Mouse (Mus musculus) liver, adult (tissue): ENCODE measurements at regions not wholly inside any gene's neighbourhood (a gene's known extent, or its start where the extent isn't known, plus 50 kb on each side); places are given as distances from the start of the nearest gene placed in this dataset.

Experiments used
- GATA4 ChIP-seq: IDR thresholded peaks from 2 replicates; pipeline ENCODE4 v1.6.1; 2014; ENCODE audit warnings: mild to moderate bottlenecking, low read length; ENCODE audit not compliant: insufficient replicate concordance

DNA sequence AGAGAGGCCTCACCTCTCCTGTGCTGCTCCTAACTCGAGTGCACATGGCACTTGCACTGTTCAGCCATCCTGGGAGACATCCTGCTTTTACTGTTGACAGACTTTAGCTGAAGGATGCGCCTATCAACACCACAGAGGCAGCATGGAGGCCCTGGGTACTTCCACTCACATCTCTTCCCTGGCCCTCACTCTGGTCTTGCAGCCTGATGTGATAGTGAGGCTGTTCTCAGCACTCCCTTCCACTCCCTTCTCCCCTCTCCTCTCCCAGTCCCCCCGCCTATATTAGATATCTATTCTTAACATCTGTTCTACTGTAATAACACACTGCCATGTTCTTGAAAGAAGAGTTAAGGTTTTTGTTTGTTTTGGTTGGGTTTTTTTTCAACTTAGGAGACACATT lies 50.2 kb upstream of the Bod1 start:
- TF ChIP-seq GATA4, result no peak

DNA sequence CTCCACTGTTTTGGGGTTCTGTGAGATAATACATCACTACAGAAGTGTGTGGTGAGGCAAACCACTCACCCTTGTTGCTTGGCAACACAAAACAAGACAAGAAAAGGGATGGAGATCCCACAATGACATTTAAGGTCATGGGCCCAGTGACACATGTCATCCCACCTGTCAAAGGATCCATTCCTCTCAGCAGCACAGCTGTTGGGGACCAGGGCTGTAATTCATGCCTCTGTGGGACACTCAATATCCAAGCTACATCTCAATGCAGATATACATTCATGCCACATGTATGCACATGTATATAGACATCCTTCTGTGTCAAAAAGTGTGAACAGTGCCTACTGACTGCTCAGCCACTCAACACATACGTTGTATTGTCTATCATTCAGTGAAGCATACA lies 52.8 kb upstream of the Bod1 start:
- TF ChIP-seq GATA4, result no peak

DNA sequence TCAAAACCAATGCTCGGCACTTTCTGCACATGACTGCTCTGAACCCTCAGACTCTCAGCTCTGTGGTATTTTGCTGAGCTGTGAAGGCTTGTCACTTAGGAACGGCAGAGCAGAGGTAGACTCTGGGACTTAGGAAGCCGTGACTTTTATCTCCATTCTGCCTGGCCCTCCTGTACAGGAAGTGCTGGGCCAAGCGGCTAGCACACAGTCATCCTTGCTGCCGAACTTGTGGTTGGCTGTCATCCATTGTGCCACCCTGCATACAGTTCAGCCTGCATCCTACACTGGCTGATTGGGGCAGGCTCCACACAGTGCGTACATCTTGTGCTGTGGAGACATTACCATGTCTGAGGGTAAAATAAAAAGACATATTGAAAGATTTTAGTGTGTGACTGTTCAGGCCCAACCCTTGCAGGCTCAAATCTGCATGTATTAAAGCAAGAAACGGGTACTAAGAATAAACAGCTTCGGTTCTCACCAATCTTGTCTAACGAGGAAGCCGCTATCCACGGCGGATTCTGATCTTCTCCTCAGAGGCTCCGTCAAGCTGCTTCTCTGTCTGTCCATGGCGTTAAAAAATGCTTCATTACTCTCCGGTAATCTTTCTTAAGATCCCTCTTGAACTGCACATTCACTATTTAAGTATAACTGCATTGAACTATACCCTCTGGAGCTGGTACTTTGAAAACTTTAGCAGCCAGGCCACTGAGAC lies 54.4 kb upstream of the Bod1 start:
- no peak for TF ChIP-seq GATA4

DNA sequence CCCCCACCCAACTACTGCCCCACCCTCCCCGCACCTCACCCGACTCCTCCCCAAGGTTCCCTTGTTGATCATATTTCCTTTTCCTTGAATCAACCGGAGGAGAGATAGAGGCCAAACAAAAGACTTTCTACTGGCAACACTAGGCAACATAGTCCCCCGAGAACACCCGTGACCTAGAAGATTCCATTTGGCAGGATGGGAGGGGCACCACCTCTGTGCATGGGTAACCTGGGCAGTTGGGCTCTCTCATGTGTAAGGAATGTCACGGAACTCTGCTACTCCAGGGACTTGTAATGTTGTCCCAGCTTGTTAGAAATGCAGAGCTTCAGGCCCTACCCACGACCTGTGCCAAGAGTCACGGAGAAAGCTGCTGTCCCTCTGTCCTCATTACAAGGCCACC lies 55.6 kb upstream of the Bod1 start:
- TF ChIP-seq GATA4, result no peak

DNA sequence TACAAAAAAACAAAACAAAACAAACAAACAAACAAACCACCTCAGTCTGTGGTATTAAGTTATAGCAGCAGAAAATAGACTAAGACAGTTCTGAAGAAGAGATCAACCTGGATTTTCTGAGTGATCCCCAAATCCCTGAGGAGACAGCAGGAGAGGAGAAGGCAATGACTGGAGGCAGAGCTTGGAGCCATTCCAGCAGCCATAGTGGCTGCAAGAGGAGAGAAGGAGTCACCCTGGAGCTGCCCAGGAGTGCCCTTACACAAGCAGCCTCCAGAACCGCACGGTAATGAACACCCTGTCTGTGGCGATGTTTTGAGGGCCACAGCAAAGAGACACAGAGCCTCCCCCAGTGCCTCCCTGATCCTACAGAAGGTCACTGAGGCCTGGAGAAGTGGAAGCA lies 58.0 kb upstream of the Bod1 start:
- no peak for TF ChIP-seq GATA4

DNA sequence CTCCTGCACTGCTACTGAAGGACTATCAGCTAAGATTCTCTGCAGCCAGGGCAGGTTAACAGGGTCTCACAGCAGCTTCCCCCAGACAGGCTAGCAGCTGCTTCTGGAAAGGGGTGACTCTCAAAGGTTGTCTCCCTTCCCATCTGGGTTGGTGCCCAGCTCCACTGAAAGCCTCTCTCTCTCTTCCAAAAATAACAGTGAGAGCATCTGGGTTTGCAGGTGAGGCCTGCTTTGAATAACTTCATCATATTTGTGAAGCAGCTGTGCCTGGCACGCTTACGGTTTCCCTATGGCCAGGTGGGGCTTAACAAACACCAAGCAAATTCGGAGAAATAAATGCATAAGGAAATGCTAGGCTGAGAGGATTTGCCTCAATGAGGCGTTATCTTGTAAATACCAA lies 58.5 kb upstream of the Bod1 start:
- no peak for TF ChIP-seq GATA4

DNA sequence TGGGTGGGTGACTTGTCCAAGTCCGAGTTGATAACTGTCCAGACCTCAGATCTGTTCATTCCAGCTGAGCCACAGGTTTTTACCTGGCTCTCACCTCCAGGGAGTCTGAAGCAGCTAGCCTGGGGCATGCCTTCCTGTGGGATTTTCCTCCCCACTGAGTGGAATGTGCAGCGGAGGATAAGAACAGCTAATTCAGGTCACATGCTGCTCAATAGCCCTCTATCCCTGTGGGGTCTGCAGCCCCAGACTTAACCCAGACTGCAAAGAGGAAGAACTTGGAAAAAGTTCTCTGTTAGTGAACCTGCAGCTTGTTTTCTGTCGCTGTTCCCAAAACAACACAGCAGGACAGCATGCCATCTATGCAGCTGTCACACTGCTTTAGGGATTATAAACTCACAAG lies 59.0 kb upstream of the Bod1 start:
- no peak for TF ChIP-seq GATA4

DNA sequence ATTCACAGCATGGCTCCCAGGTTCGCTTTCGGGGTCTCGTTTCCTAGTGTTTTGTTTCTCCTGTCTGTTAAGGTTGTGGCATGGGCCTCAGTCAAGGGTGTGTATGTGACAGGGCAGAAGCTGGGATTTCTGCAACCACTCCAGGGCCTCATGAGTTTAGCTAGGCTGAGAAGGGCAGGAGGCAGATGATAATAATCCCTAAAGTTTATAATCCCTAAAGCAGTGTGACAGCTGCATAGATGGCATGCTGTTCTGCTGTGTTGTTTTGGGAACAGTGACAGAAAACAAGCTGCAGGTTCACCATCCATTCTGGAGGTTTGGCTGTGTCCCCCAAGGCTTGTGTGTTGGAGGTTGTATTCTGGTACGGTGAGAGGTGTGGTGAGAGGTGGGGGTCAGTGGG lies 59.8 kb upstream of the Bod1 start:
- TF ChIP-seq GATA4, result no peak

DNA sequence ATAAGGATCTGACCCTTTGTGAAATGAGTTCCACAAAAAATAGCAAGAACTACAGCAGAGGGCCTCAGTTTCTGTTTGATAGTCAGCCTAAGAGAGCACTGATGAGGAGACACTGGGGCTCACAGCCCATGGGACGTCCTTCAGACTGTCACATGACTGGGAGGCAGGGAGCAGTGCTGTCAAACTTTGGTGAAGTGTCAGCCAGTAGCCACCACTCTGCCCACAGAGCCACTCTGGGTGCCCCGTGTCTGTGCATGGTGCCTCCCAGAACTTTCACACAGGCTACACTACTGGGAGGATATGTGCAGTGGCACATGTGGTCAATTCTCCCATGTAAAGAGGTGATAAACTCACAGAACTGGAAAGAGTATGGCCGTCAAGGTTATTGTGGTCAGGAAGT lies 60.7 kb upstream of the Bod1 start:
- TF ChIP-seq GATA4, result no peak

DNA sequence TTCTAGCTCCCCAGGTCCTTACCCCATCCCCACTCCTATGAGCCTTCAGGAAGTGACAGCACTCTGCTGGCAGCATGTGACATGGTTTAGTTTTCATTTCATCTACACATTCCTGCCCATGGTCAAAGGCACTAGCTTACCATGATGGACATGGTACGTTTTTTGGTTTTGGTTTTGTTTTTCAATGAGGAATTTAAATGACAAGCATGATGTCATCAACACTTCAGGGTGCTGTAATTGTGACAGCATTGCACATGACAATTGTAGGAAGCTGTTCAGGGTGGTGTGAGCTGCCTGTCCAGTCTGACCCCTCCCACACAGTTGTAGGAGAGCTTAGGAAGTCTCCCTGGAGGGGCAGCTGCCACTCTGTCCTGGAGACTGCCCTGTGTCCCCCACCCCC lies 61.3 kb upstream of the Bod1 start:
- no peak for TF ChIP-seq GATA4

DNA sequence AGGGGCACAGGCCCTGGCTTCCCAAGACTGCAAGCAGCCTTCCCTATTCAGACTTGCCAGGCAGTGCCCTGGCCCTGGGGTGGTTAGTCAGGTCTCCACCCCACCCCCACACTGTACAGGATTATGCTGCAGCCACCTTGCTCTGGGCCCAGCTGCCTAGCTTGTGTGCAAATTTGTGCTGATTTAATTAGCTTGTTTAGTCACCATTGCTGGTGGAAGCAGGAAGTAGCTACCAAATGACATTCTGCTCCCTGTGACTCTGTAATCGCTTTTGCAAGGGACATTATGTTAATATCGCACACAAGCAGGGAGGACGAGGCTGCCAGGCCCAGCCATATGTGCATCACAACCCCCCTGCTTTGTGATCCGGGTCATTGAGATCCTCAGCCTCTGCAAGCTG lies 62.4 kb upstream of the Bod1 start:
- no peak for TF ChIP-seq GATA4

DNA sequence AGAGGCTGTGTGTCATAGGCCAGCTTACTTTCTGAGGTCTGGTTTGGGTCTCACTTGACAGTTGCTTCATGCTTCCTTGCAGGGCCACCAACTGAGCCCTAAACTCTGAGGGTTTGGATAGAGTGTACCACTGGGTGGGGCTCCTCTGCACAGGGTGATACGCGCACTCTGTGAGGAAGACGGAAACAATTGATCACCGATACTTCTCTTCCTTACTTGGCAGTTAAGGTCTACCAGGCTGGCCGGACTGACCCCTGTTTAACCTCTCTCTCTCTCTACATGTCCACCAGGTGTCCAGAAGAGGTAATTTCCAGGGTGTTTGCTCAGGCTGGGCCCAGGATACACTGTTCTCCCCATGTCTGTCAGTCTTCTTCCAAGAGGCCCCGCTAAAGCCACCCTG lies 63.6 kb upstream of the Bod1 start:
- no peak for TF ChIP-seq GATA4

DNA sequence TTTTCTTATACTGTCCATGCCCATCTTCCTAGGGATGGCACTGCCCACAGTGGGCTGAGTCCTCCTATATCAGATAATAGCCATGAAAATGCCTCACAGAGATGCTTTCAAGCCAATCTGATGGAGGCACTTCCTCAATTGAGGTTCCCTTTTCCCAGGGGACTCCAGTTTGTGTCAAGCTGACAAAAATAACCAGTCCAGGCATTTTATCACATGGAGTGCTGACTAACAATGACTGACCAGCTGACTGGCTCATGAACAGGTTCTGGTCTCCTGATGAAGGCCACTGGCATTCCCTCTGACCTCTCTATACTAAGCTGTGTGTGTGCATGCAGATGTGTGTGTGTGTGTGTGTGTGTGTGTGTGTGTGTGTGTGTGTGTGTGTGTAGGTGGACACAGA lies 64.4 kb upstream of the Bod1 start:
- no peak for TF ChIP-seq GATA4

DNA sequence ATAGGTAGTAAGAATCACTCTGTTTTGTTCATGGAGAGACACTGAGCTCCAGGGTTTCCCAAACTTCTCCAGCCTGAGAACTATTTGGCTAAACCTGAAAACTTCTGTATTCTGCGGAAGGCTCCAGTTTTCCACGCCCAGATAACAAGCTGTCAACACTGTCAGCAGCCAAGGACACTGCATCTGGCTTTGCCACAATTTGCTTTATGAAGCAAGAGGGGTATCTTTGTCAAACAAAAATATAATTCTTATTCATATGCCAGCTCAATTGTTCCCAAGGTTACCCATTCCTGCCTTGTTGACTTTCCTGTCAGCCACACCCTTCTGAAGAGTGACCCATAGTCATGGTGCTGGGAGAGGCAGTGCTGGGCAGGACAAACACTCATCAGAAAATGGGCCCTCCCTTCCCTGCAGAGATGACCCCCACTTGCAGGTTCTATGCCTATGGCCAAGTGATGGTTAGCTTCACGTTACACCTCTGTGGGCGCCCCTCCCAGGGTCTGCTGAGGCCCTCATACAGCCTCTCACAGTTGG lies 64.9 kb upstream of the Bod1 start:
- no peak for TF ChIP-seq GATA4

DNA sequence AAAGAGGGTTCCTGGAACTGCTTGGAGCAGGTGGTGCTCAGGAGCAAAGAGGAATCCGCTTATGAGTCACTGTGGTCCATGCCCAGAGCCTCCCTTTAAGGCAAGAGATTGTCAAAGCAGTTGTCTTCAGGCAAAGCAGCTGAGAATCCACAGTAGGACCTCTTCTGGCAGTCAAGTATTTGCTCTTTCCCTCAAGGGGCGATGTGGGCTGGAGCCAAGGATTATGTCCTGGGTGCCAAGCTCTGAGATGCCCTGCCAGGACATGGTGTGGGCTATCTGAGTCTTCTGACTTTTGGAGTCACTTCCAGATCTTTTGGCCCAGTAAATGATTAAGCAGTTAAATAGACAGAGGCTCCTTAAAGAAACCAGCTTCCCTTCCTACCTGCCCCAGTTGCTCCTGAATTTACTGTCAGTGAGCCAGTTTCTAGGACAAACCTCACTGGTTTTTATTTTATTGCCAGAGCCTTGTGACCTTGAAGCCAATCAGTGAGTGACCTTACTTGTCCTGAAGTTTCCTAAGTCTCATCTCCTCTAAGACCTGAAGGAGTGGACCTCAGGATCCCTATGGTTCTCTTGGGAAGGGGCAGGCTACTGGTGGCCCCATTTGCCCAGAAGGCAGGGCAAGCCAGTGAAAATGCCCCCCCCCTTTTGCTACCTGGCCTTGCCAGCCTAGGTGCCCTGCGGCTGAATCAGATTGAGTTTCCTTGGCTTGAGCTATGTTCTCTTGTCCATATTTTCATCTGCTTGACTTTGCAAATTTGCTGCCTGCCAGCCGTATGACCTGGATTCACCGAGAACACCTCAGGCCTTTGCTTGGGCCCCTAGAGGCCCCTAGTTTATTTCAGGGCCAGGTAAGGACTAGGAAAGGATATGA lies 66.7 kb upstream of the Bod1 start:
- TF ChIP-seq GATA4, result no peak

DNA sequence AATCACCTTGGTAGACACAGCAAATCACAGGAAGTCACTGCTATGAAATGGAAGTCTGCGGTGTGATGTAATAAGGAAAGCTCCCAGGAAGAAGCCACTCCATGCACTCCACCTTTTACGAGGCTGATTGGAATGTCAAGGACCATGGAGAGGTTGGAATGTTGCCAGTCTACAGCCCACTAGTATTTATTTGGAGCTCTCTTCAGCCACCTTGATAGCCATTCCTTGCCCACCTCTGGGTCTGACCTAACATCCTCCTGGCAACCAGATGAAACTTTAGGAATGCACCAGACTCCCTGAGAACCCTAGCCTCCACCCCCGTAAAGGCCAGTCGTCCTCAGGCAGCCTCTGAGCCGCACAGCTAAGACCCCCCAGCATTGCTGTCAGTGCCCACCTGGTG lies 68.7 kb upstream of the Bod1 start:
- TF ChIP-seq GATA4, result no peak
